Mouse (Mus musculus): ENCODE measurements around the gene Crim1.

DNA sequence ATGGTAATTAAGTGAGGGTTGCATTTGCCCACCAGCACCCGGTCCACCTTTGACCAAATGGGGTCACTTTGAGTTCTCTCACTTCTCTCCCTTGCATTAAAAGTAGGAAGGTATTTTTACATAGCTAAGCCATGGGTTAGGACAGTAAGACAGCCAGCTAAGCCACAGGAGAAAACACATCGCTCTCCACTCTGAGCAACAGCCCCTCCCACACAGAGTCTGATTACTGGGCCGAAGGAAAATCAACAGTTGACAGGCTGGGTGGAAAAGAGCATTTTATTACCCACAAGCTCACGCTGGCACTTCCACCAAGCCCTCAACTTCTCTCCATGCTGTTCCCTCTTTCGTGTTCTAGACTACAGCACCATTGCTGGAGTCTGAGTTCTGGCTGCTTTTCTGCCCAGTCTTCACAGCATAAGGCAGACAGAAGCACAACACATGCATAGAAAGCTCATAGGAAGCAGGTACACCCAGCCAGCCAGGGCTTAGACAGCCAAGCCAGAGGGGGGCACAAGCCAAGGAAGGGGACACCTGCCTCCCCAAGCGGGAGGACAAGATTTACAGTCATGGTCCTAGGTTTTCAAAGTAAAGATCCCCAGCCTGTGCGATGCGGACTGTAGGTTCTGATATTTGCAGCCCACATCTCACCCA, 179.2 kb downstream of the Crim1 start:
- TF ChIP-seq CTCF (IDR thresholded peaks at IDR 0.05; ENCODE audit: low read depth, low read length), result no peak
- no peak for TF ChIP-seq POLR2A (IDR thresholded peaks at IDR 0.05; ENCODE audit: insufficient read depth, low read length)
